Mouse (Mus musculus) retina, adult 2 months (tissue): ENCODE measurements around the gene Serpina12.

Experiments
- DNase-seq: peaks from one replicate; pipeline ENCODE4 v3.0.0-alpha.2; 2012; ENCODE audit warnings: low read depth, low spot score

Gene Serpina12

DNA sequence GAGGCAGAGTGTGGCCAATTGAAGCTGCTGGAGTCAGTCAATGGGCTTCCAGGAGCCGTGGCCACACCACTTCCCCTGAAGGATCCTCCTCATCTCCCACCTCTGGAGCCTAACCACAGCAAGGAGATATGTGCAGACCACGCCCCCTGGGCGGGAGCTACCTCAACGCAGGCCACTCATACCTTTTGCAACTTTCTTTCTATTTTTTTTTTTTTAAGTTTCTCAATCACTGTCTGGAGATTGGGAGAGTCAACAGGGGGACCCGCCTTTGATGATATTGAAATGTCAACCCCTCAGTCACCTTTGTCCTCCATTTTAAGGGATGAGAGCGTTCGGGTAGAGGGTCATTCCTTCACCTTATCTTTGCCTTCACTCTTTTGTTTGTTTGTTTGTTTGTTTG is at the start of gene Serpina12:
Serpina12 (minus strand) TSS at position 101 of the 400 bp plus-strand sequence.
- DNase-seq: no peak

- DNase-seq: no peak
These were observed 47.1 kb upstream of the Serpina12 start for GRCm38 (mm10) chr12:104091303-104091702.

GRCm38 (mm10) chr12:104090119-104090518 is 45.9 kb upstream of the Serpina12 start:
- DNase-seq: no peak

DNA sequence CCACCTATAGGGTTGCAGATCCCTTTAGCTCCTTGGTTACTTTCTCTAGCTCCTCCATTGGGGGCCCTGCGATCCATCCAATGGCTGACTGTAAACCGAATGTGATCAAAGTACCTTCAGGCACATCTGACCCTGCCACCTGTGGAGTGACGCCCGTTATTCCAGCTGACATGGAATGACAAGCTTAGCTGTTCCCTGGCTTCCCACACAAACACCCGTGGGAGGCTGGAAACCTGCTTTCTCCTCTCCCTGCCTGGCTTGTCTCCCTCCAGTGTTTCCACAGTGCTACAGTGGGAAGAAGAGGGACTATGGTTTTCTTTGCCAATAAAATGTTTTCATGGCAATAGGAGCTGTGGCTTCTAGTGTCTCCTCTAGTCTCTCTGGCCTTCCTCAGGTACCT is 28.0 kb upstream of the Serpina12 start:
- no peak for DNase-seq

GRCm38 (mm10) chr12:104071708-104072107 is 27.5 kb upstream of the Serpina12 start:
- DNase-seq: no peak

- DNase-seq: peak; percentile 33
These were observed 25.4 kb upstream of the Serpina12 start for GRCm38 (mm10) chr12:104069620-104070019.

DNA sequence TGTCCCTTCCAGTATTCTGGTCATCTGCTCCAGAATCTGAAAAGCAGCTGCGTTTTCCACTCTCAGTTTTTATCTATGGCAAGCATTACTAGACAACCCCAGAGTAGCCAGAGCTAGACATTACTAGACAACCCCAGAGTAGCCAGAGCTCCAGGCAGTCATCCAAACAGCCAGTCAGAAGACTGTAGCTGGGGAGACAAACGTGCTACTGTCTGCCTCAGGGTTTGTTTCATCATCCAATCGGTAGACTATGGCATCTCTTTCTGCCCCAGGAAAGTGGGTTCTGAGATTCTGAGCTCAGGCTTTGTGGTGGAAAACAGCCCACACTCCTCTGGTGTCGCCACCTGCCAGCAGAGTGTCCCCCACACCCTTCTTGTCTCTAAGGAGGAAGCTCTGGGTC is 23.3 kb upstream of the Serpina12 start:
- DNase-seq: peak; percentile 22

DNA sequence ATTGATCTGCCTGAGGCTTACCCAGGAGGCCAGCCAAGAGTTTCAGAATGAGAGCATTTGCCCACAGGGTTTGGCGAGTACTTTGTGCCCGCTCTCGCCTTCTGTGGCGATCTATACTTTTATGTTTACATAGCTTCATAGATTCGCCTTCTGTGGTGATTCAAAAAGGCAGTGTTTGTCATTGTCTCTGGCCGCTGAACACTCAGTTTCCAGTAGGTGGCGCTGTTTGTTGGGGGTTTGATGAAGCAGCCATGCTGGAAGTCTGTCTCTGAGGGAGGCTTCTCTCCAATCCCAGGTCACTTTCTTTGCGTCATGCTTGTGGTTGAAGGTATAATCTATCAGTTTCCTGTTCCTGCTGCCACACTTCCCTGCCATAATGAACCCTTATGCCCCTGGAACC is 22.0 kb upstream of the Serpina12 start:
- DNase-seq: peak; percentile 22

DNA sequence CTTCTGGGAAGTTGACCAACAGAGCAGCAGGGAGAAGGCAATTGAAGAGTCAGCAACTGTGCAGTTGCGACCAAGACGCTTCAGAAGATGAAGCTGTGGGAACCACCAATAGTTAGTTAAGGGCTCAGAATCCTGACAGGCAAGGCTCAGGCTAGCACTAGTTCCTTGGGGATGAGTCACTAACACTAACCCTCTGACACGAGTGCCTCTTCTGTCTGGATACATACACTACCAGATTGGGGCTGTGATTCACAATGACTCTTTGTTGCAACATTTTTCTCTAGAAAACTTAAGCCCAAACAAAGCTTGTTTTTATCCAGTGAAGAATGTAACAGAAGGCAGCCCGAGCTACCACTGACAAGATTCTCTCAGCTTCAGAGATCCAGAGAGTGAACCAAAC is 20.8 kb upstream of the Serpina12 start:
- DNase-seq: no peak

DNA sequence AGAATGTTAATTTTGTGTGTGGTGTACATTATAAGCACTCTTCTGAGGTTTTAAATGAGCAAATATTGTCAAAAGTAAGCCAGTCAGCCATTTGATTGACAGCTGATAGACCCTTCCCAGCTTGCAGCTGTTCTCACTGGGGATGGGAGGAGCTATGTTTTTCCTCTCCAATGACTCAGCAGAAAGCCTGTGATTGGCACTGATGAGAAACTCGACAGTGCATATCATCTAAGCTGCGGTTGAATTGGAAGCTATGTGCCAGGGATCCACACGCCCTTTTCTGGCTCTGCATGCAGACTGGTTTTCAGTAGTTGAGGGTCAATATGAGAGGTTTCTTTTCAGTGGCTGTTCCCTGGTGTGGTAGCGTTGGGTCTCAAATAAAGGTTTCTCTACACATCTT is 20.3 kb upstream of the Serpina12 start:
- DNase-seq: no peak

- DNase-seq: no peak
These were observed 17.6 kb upstream of the Serpina12 start for GRCm38 (mm10) chr12:104061862-104062261.

- no peak for DNase-seq
These were observed 15.9 kb upstream of the Serpina12 start for GRCm38 (mm10) chr12:104060126-104060525.

DNA sequence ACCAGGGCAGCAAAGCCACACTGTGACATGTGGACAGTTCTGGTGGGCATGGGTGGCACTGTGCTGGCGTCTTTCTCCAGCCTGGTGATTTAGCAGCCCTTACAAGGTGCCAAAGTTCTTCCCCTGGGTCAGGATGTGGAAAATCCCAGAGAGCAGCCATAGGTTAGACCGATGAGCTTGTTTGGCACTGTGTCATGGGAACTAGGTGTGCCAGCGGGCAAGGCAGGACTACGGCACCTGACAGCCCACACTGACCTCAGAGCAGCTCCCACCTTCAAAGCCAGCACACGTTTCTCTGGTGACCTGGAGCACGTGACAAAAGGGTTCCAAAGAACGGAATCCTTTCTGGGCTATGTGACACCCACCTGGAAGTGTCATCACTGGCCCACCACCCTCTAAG is 13.3 kb upstream of the Serpina12 start:
- no peak for DNase-seq

GRCm38 (mm10) chr12:104057050-104057449 is 12.8 kb upstream of the Serpina12 start:
- no peak for DNase-seq

DNA sequence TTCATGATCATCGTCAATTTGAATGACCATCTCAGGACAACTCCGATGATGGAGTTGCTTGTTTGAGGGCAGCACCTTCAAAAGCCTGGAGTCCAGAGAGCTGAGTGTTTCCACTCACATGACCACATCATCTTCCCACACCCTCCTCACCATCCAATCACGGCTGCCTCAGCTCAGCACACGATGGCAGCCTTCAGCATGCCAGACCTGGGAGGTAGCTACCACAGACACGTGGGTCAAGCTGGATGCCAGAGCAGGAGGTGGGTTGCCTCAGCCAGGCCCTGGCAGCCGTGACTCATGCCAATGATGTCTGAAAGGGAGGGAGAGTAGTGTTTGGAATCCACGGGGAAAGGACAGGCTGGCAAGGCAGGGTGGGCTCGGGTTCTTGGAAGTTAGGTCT is 11.5 kb upstream of the Serpina12 start:
- DNase-seq: no peak

- no peak for DNase-seq
These were observed 9.8 kb upstream of the Serpina12 start for GRCm38 (mm10) chr12:104053995-104054394.

DNA sequence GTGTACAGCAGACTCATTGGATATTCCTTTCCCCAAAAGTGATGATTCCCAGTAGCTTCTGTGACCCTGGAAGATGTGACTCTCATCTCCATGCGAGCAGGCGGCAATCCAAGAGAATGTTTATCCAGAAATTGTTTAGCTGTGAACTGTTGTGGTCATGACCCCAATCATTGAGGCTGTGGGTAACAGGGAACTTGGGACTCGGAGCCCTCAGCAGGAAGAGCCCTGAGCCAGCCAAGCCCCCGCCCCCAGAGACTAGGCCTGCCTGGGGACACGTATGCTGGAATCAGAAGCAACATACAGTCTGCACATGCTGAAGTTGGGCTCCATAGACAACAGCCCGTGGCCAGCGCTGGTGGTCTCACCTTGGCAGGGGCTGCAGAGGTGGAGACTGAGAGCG is 1.5 kb upstream of the Serpina12 start:
- DNase-seq: no peak

- no peak for DNase-seq
These were observed 1.5 kb downstream of the Serpina12 start for GRCm38 (mm10) chr12:104042753-104043152.

- no peak for DNase-seq
These were observed 2.8 kb downstream of the Serpina12 start for GRCm38 (mm10) chr12:104041401-104041800.

DNA sequence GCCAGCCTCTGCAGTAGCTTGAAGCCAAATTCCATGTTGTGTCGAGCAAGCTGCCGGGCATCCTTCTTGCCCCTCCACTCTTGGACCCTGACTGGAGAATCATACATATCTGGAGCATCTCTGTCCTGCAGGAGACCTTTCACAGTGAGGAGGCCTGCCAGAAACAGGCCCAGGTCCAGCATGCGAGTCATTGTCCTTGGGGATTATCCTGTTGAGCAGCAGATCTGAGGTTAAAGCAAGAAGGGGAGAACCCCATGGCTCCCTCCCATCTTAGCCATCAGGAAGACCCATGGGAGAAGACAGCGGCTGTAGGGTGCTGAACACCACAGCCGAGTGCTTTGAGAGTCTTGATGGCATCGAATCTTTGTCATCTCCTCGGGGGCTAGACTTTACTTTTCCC is 6.1 kb downstream of the Serpina12 start:
- no peak for DNase-seq

GRCm38 (mm10) chr12:104033752-104034151 is 10.5 kb downstream of the Serpina12 start:
- no peak for DNase-seq

- DNase-seq: no peak
These were observed 14.3 kb downstream of the Serpina12 start for GRCm38 (mm10) chr12:104029986-104030385.

- DNase-seq: no peak
These were observed 29.0 kb downstream of the Serpina12 start for GRCm38 (mm10) chr12:104015280-104015679.

- DNase-seq: no peak
These were observed 30.6 kb downstream of the Serpina12 start, which contains the start of gene Serpina9 for GRCm38 (mm10) chr12:104013620-104014019. Gene Serpina9 (minus strand): TSS chr12:104013755.
